Mouse (Mus musculus): ENCODE results near the gene Mrtfa. TPM values are rescaled to one million over a fixed set of nuclear protein-coding genes. Genes with fewer than 3 reads are reported as not detected.

Mrtfa gene
- polyA plus RNA-seq, 1 experiment from 2014 or later, result 21.2 TPM

DNA sequence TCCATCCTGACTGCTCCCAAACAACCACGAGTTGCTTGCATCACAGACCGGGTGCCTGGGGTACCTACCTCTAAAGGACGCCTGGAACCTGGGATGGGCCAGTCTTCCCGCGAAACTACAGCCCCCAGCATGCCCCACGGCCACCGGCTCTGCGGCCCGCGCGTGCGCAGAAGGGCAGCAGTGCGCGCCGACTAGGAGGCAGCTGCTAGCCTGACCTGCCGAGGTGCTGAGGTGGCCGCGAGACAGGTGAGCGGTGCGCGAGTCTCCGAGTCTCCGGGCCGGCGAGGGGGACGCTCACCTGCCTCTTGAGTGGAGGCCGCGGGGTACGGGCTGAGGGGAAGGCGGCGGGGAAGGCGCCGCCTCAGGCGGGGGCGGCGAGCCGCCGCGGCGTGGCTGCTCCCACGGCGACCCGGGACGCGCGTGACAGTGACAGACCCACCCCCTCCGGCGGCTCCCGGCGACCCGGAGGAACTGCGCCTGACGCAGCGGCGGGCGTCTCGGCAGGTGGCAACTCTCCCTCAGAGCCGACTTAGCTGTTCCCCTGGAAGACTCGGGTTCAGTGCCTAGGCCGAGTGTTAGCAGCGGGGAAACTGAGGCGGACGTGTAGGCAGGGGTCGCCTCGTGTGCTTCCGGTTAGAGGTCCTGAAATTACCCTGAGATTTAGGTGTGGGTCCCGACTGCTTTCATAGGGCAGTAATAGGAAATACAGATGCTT, 212.8 kb downstream of the Mrtfa start, which contains the start of gene Sgsm3:
Gene Sgsm3 (plus strand): TSS at position 146 of the 715 bp plus-strand sequence.
- no peaks in the 10 kb centered on the region for H3K27me3 ChIP-seq (replicated peaks; ENCODE audit: control insufficient read depth, insufficient read depth, low read length)
- WGBS, result under 1% methylated on average over 61 of the region's 67 CpGs
- peak within 1 kb of the TSS; percentile 77 for H3K4me2 ChIP-seq (ENCODE audit: low read length)
- peak within 1 kb of the TSS; percentile 80 for H3K4me3 ChIP-seq (ENCODE audit: low read depth, low read length)
- no peak within 1 kb of the TSS for H3K27ac ChIP-seq (ENCODE audit: low read depth)
- H3K9ac ChIP-seq (ENCODE audit: low read length), result peak within 1 kb of the TSS; percentile 70
- H3K36me3 ChIP-seq (ENCODE audit: control insufficient read depth, insufficient read depth, low read length), result no peaks in the 10 kb centered on the region
- peaks cover 10% of the 10 kb centered on the region for H3K4me1 ChIP-seq (replicated peaks; ENCODE audit: control insufficient read depth, insufficient read depth, low read length)
- DNase-seq (ENCODE audit: low spot score), result peak; percentile 91
- ATAC-seq (replicated peaks; ENCODE audit: low FRiP score, low TSS enrichment, low read depth), result peak; percentile 92
- H3K9me3 ChIP-seq (ENCODE audit: control insufficient read depth, low read length), result no peaks in the 10 kb centered on the region

DNA sequence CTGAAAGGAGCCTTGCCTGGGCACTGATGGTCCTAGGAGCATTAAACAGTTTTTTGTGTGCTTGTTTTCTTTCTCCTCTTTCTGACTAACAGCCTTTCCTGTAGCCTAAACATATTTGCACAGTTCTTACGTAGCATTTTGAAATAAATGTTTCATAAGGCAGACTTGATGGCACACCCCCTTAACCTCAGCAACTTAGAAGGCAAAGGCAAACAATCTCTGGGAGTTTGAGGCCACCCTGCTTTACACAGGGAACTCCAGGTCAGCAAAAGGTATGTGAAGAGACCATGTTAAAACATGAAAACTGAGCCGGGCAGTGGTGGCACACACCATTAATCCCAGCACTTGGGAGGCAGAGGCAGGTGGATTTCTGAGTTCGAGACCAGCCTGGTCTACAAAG, 214.9 kb downstream of the Mrtfa start:
- ATAC-seq (replicated peaks; ENCODE audit: low FRiP score, low TSS enrichment, low read depth), result no peak
- H3K36me3 ChIP-seq (ENCODE audit: control insufficient read depth, insufficient read depth, low read length), result no peaks in the 10 kb centered on the region
- H3K9me3 ChIP-seq (ENCODE audit: control insufficient read depth, low read length), result no peaks in the 10 kb centered on the region
- 84% methylated on average over 3 of the region's 3 CpGs for WGBS
- H3K9ac ChIP-seq (ENCODE audit: low read length), result no peak overlapping the region
- DNase-seq (ENCODE audit: low spot score), result no peak
- no peaks in the 10 kb centered on the region for H3K27me3 ChIP-seq (replicated peaks; ENCODE audit: control insufficient read depth, insufficient read depth, low read length)
- H3K4me1 ChIP-seq (replicated peaks; ENCODE audit: control insufficient read depth, insufficient read depth, low read length), result peaks cover 10% of the 10 kb centered on the region
- H3K4me3 ChIP-seq (ENCODE audit: low read depth, low read length), result no peak overlapping the region
- no peak overlapping the region for H3K27ac ChIP-seq (ENCODE audit: low read depth)
- H3K4me2 ChIP-seq (ENCODE audit: low read length), result no peak overlapping the region

DNA sequence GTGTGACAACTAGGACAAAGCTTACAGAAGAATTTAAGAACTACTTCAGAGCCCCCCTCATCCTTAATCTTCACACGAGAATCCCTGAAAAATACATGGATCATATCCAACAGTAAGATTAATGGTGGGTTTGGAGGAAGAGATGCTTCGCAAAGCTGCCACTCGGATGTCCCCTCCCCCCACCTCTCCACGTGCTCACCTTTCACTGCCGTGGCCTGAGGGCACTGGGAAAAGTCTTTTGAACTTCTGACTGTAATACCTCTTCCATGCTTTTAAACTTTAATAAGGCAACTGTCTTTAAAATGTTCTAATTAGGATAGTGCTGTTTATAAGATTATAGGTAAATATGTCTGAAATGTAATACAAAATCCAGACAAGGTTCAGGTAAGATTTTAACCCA, 216.2 kb downstream of the Mrtfa start:
- no peak overlapping the region for H3K4me2 ChIP-seq (ENCODE audit: low read length)
- H3K4me3 ChIP-seq (ENCODE audit: low read depth, low read length), result no peak overlapping the region
- H3K36me3 ChIP-seq (ENCODE audit: control insufficient read depth, insufficient read depth, low read length), result peaks cover 13% of the 10 kb centered on the region
- ATAC-seq (replicated peaks; ENCODE audit: low FRiP score, low TSS enrichment, low read depth) (no peak), DNase-seq (ENCODE audit: low spot score) (no peak)
- H3K9ac ChIP-seq (ENCODE audit: low read length), result no peak overlapping the region
- 45% methylated on average over 5 of the region's 5 CpGs for WGBS
- peaks cover 7% of the 10 kb centered on the region; the same call in 1 of the 2 replicates for H3K4me1 ChIP-seq (replicated peaks; ENCODE audit: control insufficient read depth, insufficient read depth, low read length)
- no peaks in the 10 kb centered on the region for H3K27me3 ChIP-seq (replicated peaks; ENCODE audit: control insufficient read depth, insufficient read depth, low read length)
- no peaks in the 10 kb centered on the region for H3K9me3 ChIP-seq (ENCODE audit: control insufficient read depth, low read length)
- no peak overlapping the region for H3K27ac ChIP-seq (ENCODE audit: low read depth)

DNA sequence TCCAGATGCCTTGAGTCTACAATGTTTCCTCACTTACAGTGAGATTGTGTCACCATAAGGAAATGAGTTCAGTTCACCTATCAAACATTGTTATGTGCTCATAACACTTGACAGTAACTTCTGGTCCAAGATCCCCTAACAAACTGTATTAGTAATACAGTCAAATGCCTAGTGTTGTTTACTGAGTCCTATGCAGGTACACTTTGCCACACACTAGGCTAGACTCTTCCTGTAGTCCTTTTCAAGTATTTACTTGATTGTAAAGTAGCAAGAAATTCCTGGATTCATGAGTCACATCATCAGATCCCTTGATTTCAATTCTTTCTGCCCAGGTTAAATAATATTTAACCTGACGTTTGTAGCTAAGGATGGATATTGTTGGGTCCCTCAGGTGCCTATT, 221.2 kb downstream of the Mrtfa start:
- 90% methylated on average over 1 of the region's 1 CpGs for WGBS
- Histone ChIP-seq H3K4me3 (ENCODE audit: low read depth, low read length) (no peak overlapping the region), H3K27ac (ENCODE audit: low read depth) (no peak overlapping the region), H3K4me1 (replicated peaks; ENCODE audit: control insufficient read depth, insufficient read depth, low read length) (no peaks in the 10 kb centered on the region), H3K36me3 (ENCODE audit: control insufficient read depth, insufficient read depth, low read length) (peaks cover 57% of the 10 kb centered on the region), H3K9ac (ENCODE audit: low read length) (no peak overlapping the region), H3K4me2 (ENCODE audit: low read length) (no peak overlapping the region), H3K9me3 (ENCODE audit: control insufficient read depth, low read length) (no peaks in the 10 kb centered on the region), H3K27me3 (replicated peaks; ENCODE audit: control insufficient read depth, insufficient read depth, low read length) (no peaks in the 10 kb centered on the region)
- no peak for ATAC-seq (replicated peaks; ENCODE audit: low FRiP score, low TSS enrichment, low read depth)
- DNase-seq (ENCODE audit: low spot score), result no peak

Other genes starting within 250 kb of the Mrtfa start
- 175 and 189 TPM in 2 replicates for gene Adsl, start 242.3 kb downstream of the Mrtfa start, polyA plus RNA-seq (2014; fragmentation: Nextera tagmentation; extraction: Ambion mirVana)
- gene Sgsm3, start 213.0 kb downstream of the Mrtfa start, polyA plus RNA-seq (2014; fragmentation: Nextera tagmentation; extraction: Ambion mirVana), result 22.1 and 26.4 TPM in 2 replicates
- gene Mchr1, start 44.7 kb upstream of the Mrtfa start, polyA plus RNA-seq (2014; fragmentation: Nextera tagmentation; extraction: Ambion mirVana), result 1.0 and 1.2 TPM in 2 replicates
- gene Slc25a17, start 170.1 kb upstream of the Mrtfa start, polyA plus RNA-seq (2014; fragmentation: Nextera tagmentation; extraction: Ambion mirVana), result 77.9 and 84.7 TPM in 2 replicates
- 138 and 154 TPM in 2 replicates for gene St13, start 209.3 kb upstream of the Mrtfa start, polyA plus RNA-seq (2014; fragmentation: Nextera tagmentation; extraction: Ambion mirVana)
- gene Xpnpep3, start 209.4 kb upstream of the Mrtfa start, polyA plus RNA-seq (2014; fragmentation: Nextera tagmentation; extraction: Ambion mirVana), result 6.7 and 8.2 TPM in 2 replicates
- gene Dnajb7, start 217.5 kb upstream of the Mrtfa start, polyA plus RNA-seq (2014; fragmentation: Nextera tagmentation; extraction: Ambion mirVana), result 1.2 and 2.1 TPM in 2 replicates